Mouse (Mus musculus) cerebellum, adult 18-20 months (tissue): ENCODE measurements at regions not wholly inside any gene's neighbourhood (a gene's known extent, or its start where the extent isn't known, plus 50 kb on each side); places are given as distances from the start of the nearest gene placed in this dataset.

ENCODE experiments used
- DNase-seq, 2 experiments: peaks; one replicate each; pipeline ENCODE4 v3.0.0; 2021

- DNase-seq: no peak
Measured at GRCm38 (mm10) chr6:139010501-139010900, 352.2 kb upstream of the Igbp1b start.
